Mouse (Mus musculus): ENCODE results near the gene Gm47985. TPM values are rescaled to one million over a fixed set of nuclear protein-coding genes. Genes with fewer than 3 reads are reported as not detected.

Gene Gm47985
- total and polyA plus RNA-seq, 3 experiments = 2.0 to 13.5 (median 4.3) TPM

DNA sequence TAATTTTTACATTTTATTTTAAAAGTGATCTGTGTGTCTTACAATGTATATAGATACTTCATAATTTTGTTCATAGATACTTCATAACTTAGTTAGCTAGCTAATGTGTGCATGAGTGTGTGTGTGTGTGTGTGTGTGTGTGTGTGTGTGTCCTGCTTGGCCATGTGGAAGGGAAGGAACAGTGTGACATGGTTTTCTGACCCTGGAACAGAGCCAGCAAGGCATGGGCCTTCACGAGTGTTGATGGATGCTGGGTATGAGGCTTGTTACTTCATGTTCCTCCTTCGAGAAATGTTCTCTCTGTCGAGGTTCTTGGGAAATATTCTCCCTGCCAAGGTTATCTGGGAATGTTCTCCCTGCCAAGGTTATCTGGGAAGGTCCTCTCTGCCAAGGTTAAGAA is 51.4 kb downstream of the Gm47985 start:
- DNase-seq (ENCODE audit: low spot score) = no peak
- Histone ChIP-seq H3K4me1 (ENCODE audit: insufficient read depth, low read depth, low read length) (peaks cover 5% of the 10 kb centered on the region; the same call in 1 of the 2 replicates), H3K27me3 (ENCODE audit: insufficient read depth, low read length) (peaks cover 23% of the 10 kb centered on the region), H3K4me3 (ENCODE audit: low read depth, low read length) (no peak overlapping the region), H3K36me3 (replicated peaks) (no peaks in the 10 kb centered on the region), H3K9me3 (replicated peaks) (no peaks in the 10 kb centered on the region)
- no peak for ATAC-seq (ENCODE audit: extremely low read depth, insufficient number of reproducible peaks, low FRiP score, poor library complexity, severe bottlenecking)
- TF ChIP-seq GATA2 (IDR thresholded peaks at IDR 0.05; ENCODE audit: borderline replicate concordance, low read depth, low read length) (no peak), TAL1 (conservative IDR thresholded peaks at IDR 0.05; ENCODE audit: low read depth, low read length) (no peak), CTCF (IDR thresholded peaks at IDR 0.05; ENCODE audit: low read depth, low read length) (no peak), POLR2AphosphoS5 (IDR thresholded peaks at IDR 0.05; ENCODE audit: insufficient replicate concordance, low read depth, low read length) (no peak), GATA1 (IDR thresholded peaks at IDR 0.05; ENCODE audit: borderline replicate concordance, low read length) (no peak)

Other genes with a start within 250 kb of the Gm47985 start
- gene Hmcn1, start 189.1 kb upstream of the Gm47985 start, total RNA-seq (2014; fragmentation: Nextera tagmentation) = not detected in 2 replicates
- 0.12 and 0.33 TPM in 2 replicates for gene Hmcn1, start 189.1 kb upstream of the Gm47985 start, total RNA-seq (2017)
- gene Hmcn1, start 189.1 kb upstream of the Gm47985 start, polyA plus RNA-seq (2012) = not detected in 2 replicates
- gene Gm8947, start 9.8 kb downstream of the Gm47985 start, total RNA-seq (2014; fragmentation: Nextera tagmentation) = 8.3 and 14.5 TPM in 2 replicates
- gene Gm8947, start 9.8 kb downstream of the Gm47985 start, total RNA-seq (2017) = 3.4 and 4.8 TPM in 2 replicates
- 0.56 and 0.67 TPM in 2 replicates for gene Gm8947, start 9.8 kb downstream of the Gm47985 start, polyA plus RNA-seq (2012)
- gene Gm47995, start 15.9 kb downstream of the Gm47985 start, total RNA-seq (2014; fragmentation: Nextera tagmentation) = 27.2 and 31.3 TPM in 2 replicates
- gene Gm47995, start 15.9 kb downstream of the Gm47985 start, total RNA-seq (2017) = 7.3 and 9.3 TPM in 2 replicates
- gene Gm47995, start 15.9 kb downstream of the Gm47985 start, polyA plus RNA-seq (2012) = 3.6 and 4.1 TPM in 2 replicates
- gene 3110040M04Rik, start 21.6 kb downstream of the Gm47985 start, total RNA-seq (2014; fragmentation: Nextera tagmentation) = 4.4 and 13.5 TPM in 2 replicates
- gene 3110040M04Rik, start 21.6 kb downstream of the Gm47985 start, total RNA-seq (2017) = 5.3 and 5.9 TPM in 2 replicates
- 2.4 and 3.7 TPM in 2 replicates for gene 3110040M04Rik, start 21.6 kb downstream of the Gm47985 start, polyA plus RNA-seq (2012)
- 7.4 and 8.8 TPM in 2 replicates for gene Gm47996, start 27.6 kb downstream of the Gm47985 start, total RNA-seq (2014; fragmentation: Nextera tagmentation)
- gene Gm47996, start 27.6 kb downstream of the Gm47985 start, total RNA-seq (2017) = 2.6 and 4.9 TPM in 2 replicates
- 0.86 and 1.3 TPM in 2 replicates for gene Gm47996, start 27.6 kb downstream of the Gm47985 start, polyA plus RNA-seq (2012)
- gene Ivns1abp, start 161.9 kb downstream of the Gm47985 start, total RNA-seq (2014; fragmentation: Nextera tagmentation) = 899 and 907 TPM in 2 replicates
- 1,364 and 1,435 TPM in 2 replicates for gene Ivns1abp, start 161.9 kb downstream of the Gm47985 start, total RNA-seq (2017)
- 182 and 230 TPM in 2 replicates for gene Ivns1abp, start 161.9 kb downstream of the Gm47985 start, polyA plus RNA-seq (2012)
- gene Swt1, start 245.9 kb downstream of the Gm47985 start, total RNA-seq (2014; fragmentation: Nextera tagmentation) = 118 and 152 TPM in 2 replicates
- gene Swt1, start 245.9 kb downstream of the Gm47985 start, total RNA-seq (2017) = 58.9 and 70.8 TPM in 2 replicates
- gene Swt1, start 245.9 kb downstream of the Gm47985 start, polyA plus RNA-seq (2012) = 0.76 and 1.3 TPM in 2 replicates
- gene Trmt1l, start 246.0 kb downstream of the Gm47985 start, total RNA-seq (2014; fragmentation: Nextera tagmentation) = 132 and 147 TPM in 2 replicates
- gene Trmt1l, start 246.0 kb downstream of the Gm47985 start, total RNA-seq (2017) = 62.4 and 69.9 TPM in 2 replicates
- gene Trmt1l, start 246.0 kb downstream of the Gm47985 start, polyA plus RNA-seq (2012) = 21.2 and 23.5 TPM in 2 replicates

All from G1E (cell line).